Mouse (Mus musculus): ENCODE measurements around the gene Hsf3.
"Not testable (repeated sequence)": the region's sequence is repeated elsewhere in the genome, so short reads cannot be mapped to it uniquely, and the experiment has no call there.

Gene Hsf3

GRCm38 (mm10) chrX:96456201-96456963 is at the start of gene Hsf3:
Gene Hsf3, minus strand, starts transcription at chrX:96456294.
- DNase-seq (ENCODE audit: low spot score in 2 of 2) = no peak

GRCm38 (mm10) chrX:96501580-96501979 is 45.5 kb upstream of the Hsf3 start:
- DNase-seq (ENCODE audit: low spot score in 2 of 2) = no peak

GRCm38 (mm10) chrX:96455149-96455548 is 945 bp downstream of the Hsf3 start, which contains the start of gene Heph:
Gene Heph, plus strand, starts transcription at chrX:96455359.
- DNase-seq (ENCODE audit: low spot score in 2 of 2) = no peak

GRCm38 (mm10) chrX:96419383-96419782 is 36.7 kb downstream of the Hsf3 start:
- no peak for DNase-seq (ENCODE audit: low spot score in 2 of 2)

- DNase-seq (ENCODE audit: low spot score in 2 of 2) = no peak
Measured at GRCm38 (mm10) chrX:96417733-96418132, 38.4 kb downstream of the Hsf3 start.

GRCm38 (mm10) chrX:96416970-96417369 is 39.1 kb downstream of the Hsf3 start:
- no peak for DNase-seq (ENCODE audit: low spot score in 2 of 2)

GRCm38 (mm10) chrX:96415351-96415750 is 40.7 kb downstream of the Hsf3 start:
- not testable (repeated sequence) for DNase-seq (ENCODE audit: low spot score in 2 of 2)

GRCm38 (mm10) chrX:96339108-96339507 is 117.0 kb downstream of the Hsf3 start:
- DNase-seq (ENCODE audit: low spot score in 2 of 2) = no peak

GRCm38 (mm10) chrX:96329764-96330163 is 126.3 kb downstream of the Hsf3 start:
- no peak for DNase-seq (ENCODE audit: low spot score in 2 of 2)

GRCm38 (mm10) chrX:96293338-96293737 is 162.8 kb downstream of the Hsf3 start, which contains the start of gene Vsig4:
Gene Vsig4, minus strand, starts transcription at chrX:96293438.
- DNase-seq (ENCODE audit: low spot score in 2 of 2) = no peak

- no peak for DNase-seq (ENCODE audit: low spot score in 2 of 2)
Measured at GRCm38 (mm10) chrX:96256509-96256908, 199.6 kb downstream of the Hsf3 start.
